Mouse (Mus musculus): Measurements from ENCODE around the gene Rpl13a. TPM values are rescaled to one million over a fixed set of nuclear protein-coding genes. Genes with fewer than 3 reads are reported as not detected.
A peak's percentile ranks its signal among the peaks of the same experiment; 100 is the strongest.

Rpl13a gene
- polyA plus RNA-seq, 1 experiment from 2014 or later = 938 TPM

DNA sequence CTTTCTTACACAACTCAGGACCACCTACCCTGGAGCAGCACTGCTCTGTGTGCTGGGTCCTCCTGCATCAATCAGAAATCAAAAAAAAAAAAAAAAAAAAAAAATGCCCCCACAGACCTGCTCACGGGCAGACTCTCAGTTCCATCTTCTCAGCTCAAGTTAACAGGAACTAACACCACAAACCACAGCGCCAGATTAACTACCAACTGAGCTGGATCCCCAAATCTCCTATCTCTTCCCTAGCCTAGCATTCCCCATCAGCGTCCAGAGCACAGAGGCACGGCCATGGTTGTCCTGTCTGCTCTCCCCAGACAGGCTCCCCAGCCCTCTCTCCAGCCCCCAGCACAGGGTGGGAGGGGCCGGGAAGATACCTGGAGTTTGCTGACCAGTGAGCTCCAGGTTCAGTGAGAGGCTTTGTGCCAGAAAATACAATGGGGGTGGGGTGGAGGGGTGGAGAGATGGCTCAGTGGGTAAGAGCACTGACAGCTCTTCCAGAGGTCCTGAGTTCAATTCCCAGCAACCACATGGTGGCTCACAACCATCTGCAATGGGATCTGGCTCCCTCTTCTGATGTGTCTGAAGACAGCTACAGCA is 21.4 kb downstream of the Rpl13a start:
- no peak overlapping the region for H3K9ac ChIP-seq (replicated peaks)
- H3K4me2 ChIP-seq (ENCODE audit: low read depth, low read length) = no peak overlapping the region
- no peak for TF ChIP-seq CTCF (IDR thresholded peaks at IDR 0.05; ENCODE audit: low read depth)
- H3K36me3 ChIP-seq (replicated peaks; ENCODE audit: insufficient read depth, low read length) = no peaks in the 10 kb centered on the region
- ATAC-seq (no peak), DNase-seq (no peak)
- H3K27me3 ChIP-seq (ENCODE audit: insufficient read depth, low read length) = no peaks in the 10 kb centered on the region
- H3K4me3 ChIP-seq (ENCODE audit: low read depth, low read length) = no peak overlapping the region
- H3K4me1 ChIP-seq (ENCODE audit: insufficient read depth) = peaks cover 12% of the 10 kb centered on the region
- no peaks in the 10 kb centered on the region for H3K9me3 ChIP-seq (ENCODE audit: low read length)
- H3K27ac ChIP-seq (ENCODE audit: low read depth) = no peak overlapping the region
- WGBS (ENCODE audit: insufficient replicate concordance) = 48% methylated on average over 5 of the region's 5 CpGs

DNA sequence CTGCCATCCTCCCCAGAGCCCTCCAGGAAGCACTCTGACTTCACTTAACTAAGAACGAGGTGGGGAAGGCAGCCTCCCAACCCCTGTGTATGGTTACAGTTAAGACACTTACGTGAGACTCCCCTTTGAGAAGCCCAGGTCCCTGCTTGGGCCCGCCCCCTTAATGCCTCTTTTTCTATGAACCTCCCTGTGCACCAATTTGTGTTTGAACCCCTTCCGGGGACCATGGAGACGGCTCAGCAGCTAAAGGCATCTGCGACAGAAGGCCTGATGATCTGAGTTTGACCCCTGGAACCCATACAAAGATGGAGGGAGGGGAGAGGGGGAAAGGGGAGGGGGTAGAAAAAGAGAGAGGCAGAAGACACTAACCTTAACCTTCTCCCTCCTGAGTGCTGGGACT is 22.1 kb downstream of the Rpl13a start:
- Histone ChIP-seq H3K4me2 (ENCODE audit: low read depth, low read length) (no peak overlapping the region), H3K4me1 (ENCODE audit: insufficient read depth) (peaks cover 15% of the 10 kb centered on the region), H3K9me3 (ENCODE audit: low read length) (no peaks in the 10 kb centered on the region), H3K9ac (replicated peaks) (no peak overlapping the region), H3K27me3 (ENCODE audit: insufficient read depth, low read length) (no peaks in the 10 kb centered on the region), H3K27ac (ENCODE audit: low read depth) (no peak overlapping the region), H3K4me3 (ENCODE audit: low read depth, low read length) (no peak overlapping the region), H3K36me3 (replicated peaks; ENCODE audit: insufficient read depth, low read length) (no peaks in the 10 kb centered on the region)
- no peak for ATAC-seq
- no peak for DNase-seq
- no peak for TF ChIP-seq EP300 (IDR thresholded peaks at IDR 0.05; ENCODE audit: low read depth)
- TF ChIP-seq CTCF (IDR thresholded peaks at IDR 0.05; ENCODE audit: low read depth) = no peak
- WGBS (ENCODE audit: insufficient replicate concordance) = 70% methylated on average over 6 of the region's 6 CpGs

DNA sequence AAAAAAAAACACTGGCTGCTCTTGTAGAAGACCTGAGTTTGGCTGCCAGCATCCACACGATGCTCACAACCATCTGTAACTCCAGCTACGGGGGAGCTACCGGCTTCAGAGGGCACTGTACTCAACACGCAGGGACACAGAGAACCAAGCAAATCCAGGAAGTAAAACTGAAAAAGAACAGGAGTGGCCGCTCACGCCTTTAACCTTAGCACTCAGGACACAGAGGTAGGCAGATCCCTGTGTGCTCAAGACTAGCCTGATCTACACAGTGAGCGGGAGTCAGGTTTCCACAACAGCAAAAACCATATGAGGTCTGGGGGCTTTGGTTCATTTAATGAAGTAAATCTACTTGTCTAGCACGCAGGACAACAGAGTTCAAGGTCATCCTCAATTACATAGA is 23.1 kb downstream of the Rpl13a start:
- WGBS (ENCODE audit: insufficient replicate concordance) = 72% methylated on average over 8 of the region's 8 CpGs
- no peak for ATAC-seq
- H3K27me3 ChIP-seq (ENCODE audit: insufficient read depth, low read length) = no peaks in the 10 kb centered on the region

DNA sequence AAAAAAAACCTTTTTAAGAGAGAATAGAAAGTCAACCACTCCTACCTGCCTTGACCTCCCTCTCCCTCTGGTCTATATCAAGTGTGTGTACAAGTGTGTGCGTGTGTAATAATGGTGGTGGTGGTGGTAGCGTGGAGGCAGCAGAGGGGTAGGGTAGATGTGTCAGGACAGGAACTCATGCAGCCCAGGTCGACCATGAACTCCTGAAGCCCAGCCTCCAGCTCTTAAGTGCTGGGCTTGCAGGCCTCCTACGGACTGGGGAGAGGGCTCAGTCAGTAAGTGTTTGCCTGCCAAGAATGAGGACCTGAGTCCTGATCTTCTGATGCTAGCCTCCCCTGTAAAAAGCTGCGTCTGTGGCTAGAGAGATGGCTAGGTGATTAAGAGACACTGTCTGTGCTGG is 23.6 kb downstream of the Rpl13a start:
- H3K27ac ChIP-seq (ENCODE audit: low read depth) = no peak overlapping the region
- TF ChIP-seq EP300 (IDR thresholded peaks at IDR 0.05; ENCODE audit: low read depth) (no peak), CTCF (IDR thresholded peaks at IDR 0.05; ENCODE audit: low read depth) (no peak)
- H3K9ac ChIP-seq (replicated peaks) = no peak overlapping the region
- no peak for ATAC-seq
- no peaks in the 10 kb centered on the region for H3K9me3 ChIP-seq (ENCODE audit: low read length)
- no peak for DNase-seq
- H3K36me3 ChIP-seq (replicated peaks; ENCODE audit: insufficient read depth, low read length) = no peaks in the 10 kb centered on the region
- peaks cover 15% of the 10 kb centered on the region for H3K4me1 ChIP-seq (ENCODE audit: insufficient read depth)
- no peak overlapping the region for H3K4me3 ChIP-seq (ENCODE audit: low read depth, low read length)
- WGBS (ENCODE audit: insufficient replicate concordance) = 72% methylated on average over 5 of the region's 5 CpGs
- H3K27me3 ChIP-seq (ENCODE audit: insufficient read depth, low read length) = no peaks in the 10 kb centered on the region
- no peak overlapping the region for H3K4me2 ChIP-seq (ENCODE audit: low read depth, low read length)

More for the DNA sequence above, 23.1 kb downstream of the Rpl13a start:
- no peak overlapping the region for H3K4me2 ChIP-seq (ENCODE audit: low read depth, low read length)
- H3K4me3 ChIP-seq (ENCODE audit: low read depth, low read length) = no peak overlapping the region
- H3K4me1 ChIP-seq (ENCODE audit: insufficient read depth) = peaks cover 15% of the 10 kb centered on the region
- no peak for TF ChIP-seq EP300 (IDR thresholded peaks at IDR 0.05; ENCODE audit: low read depth)
- no peak for TF ChIP-seq CTCF (IDR thresholded peaks at IDR 0.05; ENCODE audit: low read depth)
- H3K27ac ChIP-seq (ENCODE audit: low read depth) = no peak overlapping the region
- H3K9ac ChIP-seq (replicated peaks) = no peak overlapping the region
- no peak for DNase-seq
- H3K9me3 ChIP-seq (ENCODE audit: low read length) = no peaks in the 10 kb centered on the region
- no peaks in the 10 kb centered on the region for H3K36me3 ChIP-seq (replicated peaks; ENCODE audit: insufficient read depth, low read length)

DNA sequence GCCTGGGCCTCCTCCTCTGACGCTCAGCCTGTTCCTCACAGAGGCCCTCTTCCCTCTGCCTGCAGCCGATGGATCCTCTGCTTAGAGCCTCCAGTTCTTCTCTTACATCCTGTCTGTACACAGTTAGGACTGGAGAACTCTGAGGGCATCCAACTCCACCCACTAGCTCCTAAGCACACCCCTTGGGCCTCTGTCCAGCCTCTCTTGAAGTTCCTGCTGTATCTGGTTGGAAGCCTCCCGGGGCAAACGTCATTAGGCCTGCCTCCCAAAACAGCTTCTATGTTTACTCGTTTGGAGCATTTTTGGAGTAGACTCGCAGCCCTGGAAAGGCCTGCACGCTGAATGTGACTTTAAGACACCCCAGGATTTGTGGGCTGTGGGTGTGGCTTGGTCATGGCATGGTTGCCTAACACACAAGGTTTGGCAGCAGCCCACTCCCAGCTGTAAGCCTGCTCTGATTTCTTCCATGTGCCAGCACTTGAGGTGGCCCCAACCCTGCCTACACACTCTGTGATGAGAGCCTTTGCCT is 24.8 kb downstream of the Rpl13a start, which contains the start of gene Fcgrt:
Fcgrt (minus strand) TSS at position 200 of the 529 bp plus-strand sequence.
- H3K4me2 ChIP-seq (ENCODE audit: low read depth, low read length) = peak within 1 kb of the TSS; percentile 75
- DNase-seq (peak; percentile 80), ATAC-seq (peak; percentile 97)
- TF ChIP-seq CTCF (IDR thresholded peaks at IDR 0.05; ENCODE audit: low read depth) (no peak), EP300 (IDR thresholded peaks at IDR 0.05; ENCODE audit: low read depth) (no peak)
- peak within 1 kb of the TSS; percentile 70 for H3K9ac ChIP-seq (replicated peaks)
- peak within 1 kb of the TSS; percentile 53 for H3K4me3 ChIP-seq (ENCODE audit: low read depth, low read length)
- no peaks in the 10 kb centered on the region for H3K36me3 ChIP-seq (replicated peaks; ENCODE audit: insufficient read depth, low read length)
- H3K27me3 ChIP-seq (ENCODE audit: insufficient read depth, low read length) = no peaks in the 10 kb centered on the region
- peaks cover 15% of the 10 kb centered on the region for H3K4me1 ChIP-seq (ENCODE audit: insufficient read depth)
- peak within 1 kb of the TSS; percentile 91 for H3K27ac ChIP-seq (ENCODE audit: low read depth)
- WGBS (ENCODE audit: insufficient replicate concordance) = 21% methylated on average over 7 of the region's 7 CpGs
- H3K9me3 ChIP-seq (ENCODE audit: low read length) = no peaks in the 10 kb centered on the region

DNA sequence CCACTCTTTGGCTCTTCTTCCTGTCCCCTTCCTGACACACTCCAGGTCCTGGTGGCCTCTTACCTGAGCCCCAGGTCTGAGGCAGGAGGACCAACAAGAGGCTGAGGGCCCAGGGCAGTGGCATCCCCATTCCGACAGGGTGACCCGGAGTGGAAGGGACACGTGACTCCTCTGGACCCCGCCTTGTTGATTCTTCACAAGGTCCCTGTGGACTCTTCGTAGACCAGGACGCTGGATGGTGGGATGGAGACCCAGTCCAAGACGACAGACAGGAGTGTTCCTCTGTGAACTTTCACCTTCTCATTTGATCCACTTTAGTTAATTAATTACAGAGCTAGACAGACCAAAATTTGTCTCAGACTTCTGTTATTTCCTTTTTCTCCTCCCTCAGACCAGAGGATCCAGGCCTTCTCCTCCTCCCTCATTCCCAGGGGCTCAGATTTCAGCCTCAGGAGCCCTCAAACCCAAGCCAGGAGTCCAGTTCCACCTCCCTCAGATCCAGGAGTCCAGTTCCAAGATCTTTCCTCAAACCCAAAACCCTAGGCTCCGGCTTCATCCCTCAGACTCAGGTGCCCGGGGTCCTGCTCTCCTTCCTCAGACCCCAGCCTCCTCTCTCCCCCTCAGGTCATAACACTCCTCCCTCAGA is 25.5 kb downstream of the Rpl13a start:
- Histone ChIP-seq H3K4me3 (ENCODE audit: low read depth, low read length) (peak overlapping the region; percentile 53), H3K36me3 (replicated peaks; ENCODE audit: insufficient read depth, low read length) (no peaks in the 10 kb centered on the region), H3K4me1 (ENCODE audit: insufficient read depth) (peaks cover 15% of the 10 kb centered on the region), H3K9me3 (ENCODE audit: low read length) (no peaks in the 10 kb centered on the region), H3K27me3 (ENCODE audit: insufficient read depth, low read length) (no peaks in the 10 kb centered on the region), H3K27ac (ENCODE audit: low read depth) (peak overlapping the region; percentile 91), H3K4me2 (ENCODE audit: low read depth, low read length) (peak overlapping the region; percentile 75), H3K9ac (replicated peaks) (peak overlapping the region; percentile 70)
- TF ChIP-seq CTCF (IDR thresholded peaks at IDR 0.05; ENCODE audit: low read depth) (no peak), EP300 (IDR thresholded peaks at IDR 0.05; ENCODE audit: low read depth) (no peak)
- WGBS (ENCODE audit: insufficient replicate concordance) = 59% methylated on average over 9 of the region's 9 CpGs
- ATAC-seq (peak; percentile 24; the same call in 1 of the 2 replicates), DNase-seq (no peak)
